Mouse (Mus musculus): ENCODE data around the gene Hcar1. TPM values are rescaled to one million over a fixed set of nuclear protein-coding genes. Genes with fewer than 3 reads are reported as not detected.

Gene Hcar1
- polyA plus RNA-seq (2016; fragmentation: Nextera tagmentation; extraction: Ambion mirVana): 0.09 and 0.17 TPM in 2 replicates

GRCm38 (mm10) chr5:123879928-123880327 lies at the start of gene Hcar1:
TSS of gene Hcar1 (minus strand) at chr5:123880020.
- Histone ChIP-seq H3K9ac (no peak within 1 kb of the TSS), H3K9me3 (no peaks in the 10 kb centered on the region), H3K4me1 (no peaks in the 10 kb centered on the region), H3K4me3 (replicated peaks) (no peak within 1 kb of the TSS), H3K27ac (0 out of 2 replicates have a peak within 1 kb of the TSS, but pooled peaks have one; percentile 13), H3K36me3 (replicated peaks) (no peaks in the 10 kb centered on the region), H3K4me2 (no peak within 1 kb of the TSS), H3K27me3 (no peaks in the 10 kb centered on the region; the same call in 1 of the 2 replicates)
- no peak for ATAC-seq (ENCODE audit: low FRiP score)
- WGBS: 73% methylated on average over 12 of the region's 12 CpGs

- Histone ChIP-seq H3K9me3 (no peaks in the 10 kb centered on the region), H3K4me1 (peaks cover 5% of the 10 kb centered on the region), H3K4me3 (replicated peaks) (no peak within 1 kb of the TSS), H3K27ac (no peak within 1 kb of the TSS), H3K9ac (no peak within 1 kb of the TSS), H3K4me2 (no peak within 1 kb of the TSS), H3K27me3 (no peaks in the 10 kb centered on the region), H3K36me3 (replicated peaks) (peaks cover 64% of the 10 kb centered on the region)
- WGBS: 96% methylated on average over 9 of the region's 9 CpGs
- no peak for ATAC-seq (ENCODE audit: low FRiP score)
Observed at GRCm38 (mm10) chr5:123927118-123927517, 47.3 kb upstream of the Hcar1 start, which contains the start of gene Gm43518. TSS of gene Gm43518 (plus strand) at chr5:123927418.

- Histone ChIP-seq H3K4me1 (no peaks in the 10 kb centered on the region), H3K27ac (no peak overlapping the region), H3K4me2 (no peak overlapping the region), H3K36me3 (replicated peaks) (peaks cover 91% of the 10 kb centered on the region), H3K9ac (no peak overlapping the region), H3K4me3 (replicated peaks) (no peak overlapping the region), H3K9me3 (no peaks in the 10 kb centered on the region), H3K27me3 (no peaks in the 10 kb centered on the region)
- 94% methylated on average over 6 of the region's 6 CpGs for WGBS
- no peak for ATAC-seq (ENCODE audit: low FRiP score)
Observed at GRCm38 (mm10) chr5:123922112-123922511, 42.3 kb upstream of the Hcar1 start.

- Histone ChIP-seq H3K36me3 (replicated peaks) (peaks cover 90% of the 10 kb centered on the region), H3K9ac (no peak overlapping the region), H3K4me3 (replicated peaks) (no peak overlapping the region), H3K27ac (no peak overlapping the region), H3K4me2 (no peak overlapping the region), H3K27me3 (no peaks in the 10 kb centered on the region), H3K4me1 (no peaks in the 10 kb centered on the region), H3K9me3 (no peaks in the 10 kb centered on the region)
- WGBS: 93% methylated on average over 3 of the region's 3 CpGs
- ATAC-seq (ENCODE audit: low FRiP score): no peak
Observed at GRCm38 (mm10) chr5:123914852-123915251, 35.0 kb upstream of the Hcar1 start.

- ATAC-seq (ENCODE audit: low FRiP score): no peak
- WGBS: 5% methylated on average over 10 of the region's 10 CpGs
Observed at GRCm38 (mm10) chr5:123907631-123907977, 27.8 kb upstream of the Hcar1 start.

GRCm38 (mm10) chr5:123906976-123907630 lies 27.3 kb upstream of the Hcar1 start, which contains the start of gene Denr:
TSS of gene Denr (plus strand) at chr5:123907175.
- peaks cover 34% of the 10 kb centered on the region for H3K36me3 ChIP-seq (replicated peaks)
- no peaks in the 10 kb centered on the region for H3K27me3 ChIP-seq
- peak within 1 kb of the TSS; percentile 97 for H3K9ac ChIP-seq
- H3K27ac ChIP-seq: peak within 1 kb of the TSS; percentile 89
- no peaks in the 10 kb centered on the region for H3K9me3 ChIP-seq
- WGBS: under 1% methylated on average over 60 of the region's 61 CpGs
- ATAC-seq (ENCODE audit: low FRiP score): peak; percentile 95
- H3K4me1 ChIP-seq: peaks cover 16% of the 10 kb centered on the region
- peak within 1 kb of the TSS; percentile 68 for H3K4me2 ChIP-seq
- peak within 1 kb of the TSS; percentile 95 for H3K4me3 ChIP-seq (replicated peaks)

More at GRCm38 (mm10) chr5:123907631-123907977, 27.8 kb upstream of the Hcar1 start:
- peak overlapping the region; percentile 97 for H3K9ac ChIP-seq
- no peaks in the 10 kb centered on the region for H3K27me3 ChIP-seq
- peak overlapping the region; percentile 68 for H3K4me2 ChIP-seq
- peak overlapping the region; percentile 89 for H3K27ac ChIP-seq
- no peaks in the 10 kb centered on the region for H3K9me3 ChIP-seq
- H3K36me3 ChIP-seq (replicated peaks): peaks cover 39% of the 10 kb centered on the region
- H3K4me3 ChIP-seq (replicated peaks): peak overlapping the region; percentile 95
- peaks cover 16% of the 10 kb centered on the region for H3K4me1 ChIP-seq

GRCm38 (mm10) chr5:123906146-123906975 lies 26.5 kb upstream of the Hcar1 start:
- Histone ChIP-seq H3K4me3 (replicated peaks) (peak overlapping the region; percentile 95), H3K9ac (0 out of 2 replicates have a peak overlapping the region, but pooled peaks have one; percentile 30), H3K9me3 (no peaks in the 10 kb centered on the region), H3K4me1 (peaks cover 16% of the 10 kb centered on the region), H3K27ac (no peak overlapping the region), H3K27me3 (no peaks in the 10 kb centered on the region), H3K4me2 (peak overlapping the region; percentile 42), H3K36me3 (replicated peaks) (peaks cover 28% of the 10 kb centered on the region)
- WGBS: 76% methylated on average over 17 of the region's 17 CpGs
- no peak for ATAC-seq (ENCODE audit: low FRiP score)

GRCm38 (mm10) chr5:123904059-123904672 lies 24.3 kb upstream of the Hcar1 start:
- Histone ChIP-seq H3K4me2 (no peak overlapping the region), H3K9ac (no peak overlapping the region), H3K27me3 (no peaks in the 10 kb centered on the region), H3K4me3 (replicated peaks) (no peak overlapping the region), H3K27ac (no peak overlapping the region), H3K4me1 (peaks cover 16% of the 10 kb centered on the region), H3K36me3 (replicated peaks) (peaks cover 8% of the 10 kb centered on the region), H3K9me3 (no peaks in the 10 kb centered on the region)
- WGBS: 72% methylated on average over 11 of the region's 11 CpGs
- no peak for ATAC-seq (ENCODE audit: low FRiP score)

GRCm38 (mm10) chr5:123897352-123897751 lies 17.5 kb upstream of the Hcar1 start:
- H3K4me3 ChIP-seq (replicated peaks): no peak overlapping the region
- H3K9ac ChIP-seq: no peak overlapping the region
- WGBS: 84% methylated on average over 13 of the region's 13 CpGs
- no peaks in the 10 kb centered on the region for H3K4me1 ChIP-seq
- no peaks in the 10 kb centered on the region for H3K27me3 ChIP-seq
- H3K4me2 ChIP-seq: no peak overlapping the region
- ATAC-seq (ENCODE audit: low FRiP score): no peak
- no peaks in the 10 kb centered on the region for H3K36me3 ChIP-seq (replicated peaks)
- H3K27ac ChIP-seq: no peak overlapping the region
- H3K9me3 ChIP-seq: no peaks in the 10 kb centered on the region

GRCm38 (mm10) chr5:123896395-123896794 lies 16.6 kb upstream of the Hcar1 start:
- Histone ChIP-seq H3K36me3 (replicated peaks) (no peaks in the 10 kb centered on the region), H3K4me1 (no peaks in the 10 kb centered on the region), H3K4me2 (no peak overlapping the region), H3K27me3 (no peaks in the 10 kb centered on the region), H3K27ac (no peak overlapping the region), H3K9ac (no peak overlapping the region), H3K9me3 (no peaks in the 10 kb centered on the region), H3K4me3 (replicated peaks) (no peak overlapping the region)
- 87% methylated on average over 11 of the region's 11 CpGs for WGBS
- ATAC-seq (ENCODE audit: low FRiP score): no peak

GRCm38 (mm10) chr5:123893520-123893919 lies 13.7 kb upstream of the Hcar1 start:
- Histone ChIP-seq H3K9ac (no peak overlapping the region), H3K36me3 (replicated peaks) (no peaks in the 10 kb centered on the region), H3K4me3 (replicated peaks) (no peak overlapping the region), H3K4me2 (no peak overlapping the region), H3K27ac (no peak overlapping the region), H3K27me3 (no peaks in the 10 kb centered on the region), H3K4me1 (no peaks in the 10 kb centered on the region), H3K9me3 (no peaks in the 10 kb centered on the region)
- 94% methylated on average over 5 of the region's 5 CpGs for WGBS
- no peak for ATAC-seq (ENCODE audit: low FRiP score)

- Histone ChIP-seq H3K36me3 (replicated peaks) (no peaks in the 10 kb centered on the region), H3K9me3 (no peaks in the 10 kb centered on the region), H3K27ac (no peak overlapping the region), H3K27me3 (no peaks in the 10 kb centered on the region), H3K4me3 (replicated peaks) (no peak overlapping the region), H3K4me1 (no peaks in the 10 kb centered on the region), H3K4me2 (0 out of 2 replicates have a peak overlapping the region, but pooled peaks have one; percentile 0), H3K9ac (no peak overlapping the region)
- WGBS: 54% methylated on average over 6 of the region's 6 CpGs
- no peak for ATAC-seq (ENCODE audit: low FRiP score)
Observed at GRCm38 (mm10) chr5:123891669-123892068, 11.8 kb upstream of the Hcar1 start.

Measured in forebrain, embryonic 12.5 days (tissue).